Mouse (Mus musculus) layer of hippocampus, adult 18-20 months (tissue): ENCODE results near the gene Ppp1r3f. TPM values are rescaled to one million over a fixed set of nuclear protein-coding genes. Genes with fewer than 3 reads are reported as not detected.
A peak's percentile ranks its signal among the peaks of the same experiment; 100 is the strongest.

Experiments
- DNase-seq, 2 experiments: peaks; one replicate each; pipeline ENCODE4 v3.0.0; 2022; ENCODE audit warnings: low spot score in 2 of 2
- long read RNA-seq: library from polyadenylated mRNA; stranded (forward); transcript quantifications from one replicate; pipeline ENCODE4 v2.0.0, GENCODE M21; 2021
- total RNA-seq, 2 experiments: library from RNA; stranded (reverse); gene quantifications; 2 replicates each; pipeline ENCODE4 v1.2.3; 2021

Ppp1r3f gene
- total RNA-seq, result 10 to 100 TPM; 20.0 to 22.5 TPM
- long read RNA-seq, full-length matches to known transcripts, result 57 of 59 reads
- long read RNA-seq, partial matches to known transcripts, result 0 of 59 reads
- long read RNA-seq, other reads (novel, unspliced or antisense), result 2 of 59 reads

DNA sequence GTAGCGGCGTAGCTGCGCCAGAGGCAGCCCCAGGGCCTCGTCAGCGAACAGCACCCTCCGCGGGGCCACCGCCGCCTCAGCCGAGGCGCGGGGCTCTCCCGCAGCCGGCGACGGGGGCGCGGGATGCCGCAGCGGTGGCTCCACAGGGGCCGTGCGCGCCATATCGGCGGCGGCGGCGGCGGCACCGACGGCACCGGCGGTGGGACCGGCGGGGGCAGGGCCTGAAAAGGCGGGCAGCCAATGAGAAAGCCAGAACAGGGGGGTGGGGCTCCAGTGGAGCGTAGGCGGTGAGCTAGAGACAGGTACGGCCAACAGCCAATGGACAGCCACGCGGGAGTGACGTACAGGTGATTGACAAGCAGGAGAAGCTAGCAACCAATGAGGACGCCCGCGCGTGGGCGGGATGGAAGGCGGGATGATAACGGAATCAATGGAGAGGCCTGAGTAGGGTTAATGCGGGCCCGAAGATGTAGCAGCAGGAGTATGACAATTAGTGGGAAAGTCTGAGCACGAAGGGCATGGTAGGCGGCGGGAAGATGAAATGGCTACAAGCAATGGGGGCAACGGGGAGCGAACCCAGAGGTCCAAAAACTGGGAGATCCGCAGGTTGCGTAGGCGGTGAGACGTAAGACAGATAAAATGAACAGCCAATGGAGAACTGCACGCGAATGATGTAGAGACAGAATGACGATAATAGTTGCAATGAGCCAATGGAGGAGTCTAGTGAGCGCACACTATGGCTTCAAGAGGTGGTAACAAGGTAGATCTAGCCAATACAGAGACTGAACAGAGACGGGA, at the start of gene Ppp1r3f:
Gene Ppp1r3f (minus strand): TSS at position 197 of the 798 bp plus-strand sequence.
- DNase-seq, result peak; percentile 95 to 98

DNA sequence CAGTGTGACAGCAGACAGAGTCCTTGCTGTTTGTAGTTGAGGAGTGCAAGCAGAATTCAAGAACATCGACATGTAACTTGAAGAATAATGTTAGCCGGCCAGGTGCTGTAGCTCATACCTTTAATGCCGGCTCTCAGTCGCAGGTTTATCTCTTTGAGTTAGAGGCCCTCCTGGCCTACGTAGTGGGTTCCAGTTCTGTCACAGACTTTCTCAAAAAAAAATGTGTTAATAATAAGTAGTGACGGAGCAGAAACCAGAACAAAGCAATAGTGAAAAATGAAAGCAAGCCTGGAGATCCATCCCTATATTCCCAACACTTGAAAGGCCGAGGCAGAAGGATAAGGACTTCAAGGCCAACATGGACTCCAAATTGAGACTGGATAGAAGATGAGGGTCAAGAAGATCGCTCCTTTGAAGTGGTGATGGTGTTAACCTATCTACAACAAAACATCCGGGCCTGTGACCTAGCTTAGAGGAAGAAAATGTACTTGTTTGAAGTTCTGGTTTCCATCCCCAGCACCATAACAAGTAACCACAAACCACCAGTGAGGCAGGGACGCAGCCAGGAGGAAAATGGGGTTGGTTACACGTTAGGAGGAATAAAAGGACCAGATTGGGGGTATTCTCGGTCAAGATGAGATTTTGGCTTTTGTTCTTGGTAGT, 43.9 kb upstream of the Ppp1r3f start:
- no peak for DNase-seq

DNA sequence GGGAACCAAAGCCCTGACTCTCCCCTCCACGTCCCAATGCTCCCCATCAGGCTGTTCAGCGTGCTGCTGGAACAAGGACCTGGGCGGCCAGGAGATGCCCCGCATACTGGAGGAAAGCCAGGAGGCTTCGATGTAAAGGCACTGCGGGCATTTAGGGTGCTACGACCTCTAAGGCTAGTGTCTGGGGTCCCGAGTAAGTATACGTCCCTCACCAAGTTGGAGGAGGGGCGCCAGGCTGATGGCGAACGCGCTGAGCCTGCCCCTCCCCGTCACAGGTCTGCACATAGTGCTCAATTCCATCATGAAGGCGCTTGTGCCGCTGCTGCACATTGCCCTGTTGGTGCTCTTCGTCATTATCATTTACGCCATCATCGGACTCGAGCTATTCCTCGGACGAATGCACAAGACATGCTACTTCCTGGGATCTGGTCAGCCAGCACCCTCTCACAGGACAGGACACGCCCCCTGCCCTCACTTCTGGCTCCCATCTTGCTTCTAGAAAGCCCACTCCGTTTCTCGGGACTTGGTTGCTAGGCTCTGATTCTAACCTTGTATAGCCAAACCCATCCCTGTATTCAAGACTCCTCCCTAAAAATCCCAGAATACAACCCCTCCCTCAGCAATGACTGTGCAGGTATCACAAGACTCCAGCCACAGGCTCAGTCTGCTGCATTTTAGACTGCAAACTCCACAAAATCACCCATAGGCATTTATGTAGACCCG, 36.6 kb upstream of the Ppp1r3f start:
- peak in 1 of 2 experiments; percentile 23 for DNase-seq

DNA sequence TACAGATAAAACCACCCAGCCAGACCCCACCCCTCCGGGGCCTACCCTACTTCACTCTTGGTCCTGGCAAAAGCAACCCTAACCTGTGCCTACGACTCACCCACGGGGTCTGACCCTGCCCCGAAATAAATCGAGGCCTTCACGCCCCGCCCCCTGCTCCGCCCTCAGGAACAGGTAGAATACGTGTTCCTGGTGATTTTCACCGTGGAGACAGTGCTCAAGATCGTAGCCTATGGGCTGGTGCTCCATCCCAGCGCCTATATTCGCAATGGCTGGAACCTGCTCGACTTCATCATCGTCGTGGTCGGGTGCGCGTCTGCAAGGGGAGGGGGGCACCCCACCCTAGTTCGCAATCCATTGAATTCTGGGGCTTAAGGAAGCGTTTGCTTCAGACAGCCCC, 36.0 kb upstream of the Ppp1r3f start:
- no peak for DNase-seq

DNA sequence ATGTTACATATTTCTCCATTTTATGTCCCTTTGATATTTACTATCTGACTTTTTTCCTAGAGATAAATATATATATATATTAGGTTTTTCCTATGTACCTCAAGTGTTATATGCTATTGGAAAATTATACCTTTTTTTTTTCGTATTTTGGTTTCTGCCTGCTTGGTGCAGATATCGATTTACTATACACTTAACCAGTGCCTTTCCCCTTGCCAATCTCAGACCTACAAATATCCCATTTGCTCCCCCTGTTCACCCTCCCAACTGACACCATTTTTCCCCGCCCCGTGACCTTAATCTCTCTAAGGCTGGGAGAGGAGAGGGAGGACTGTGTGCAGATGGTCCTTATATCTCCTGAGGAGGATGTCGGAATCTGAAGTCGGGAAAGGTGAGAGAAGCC, 32.7 kb upstream of the Ppp1r3f start, which contains the start of gene Cacna1f:
Gene Cacna1f (plus strand): TSS at position 301 of the 400 bp plus-strand sequence.
- no peak for DNase-seq

DNA sequence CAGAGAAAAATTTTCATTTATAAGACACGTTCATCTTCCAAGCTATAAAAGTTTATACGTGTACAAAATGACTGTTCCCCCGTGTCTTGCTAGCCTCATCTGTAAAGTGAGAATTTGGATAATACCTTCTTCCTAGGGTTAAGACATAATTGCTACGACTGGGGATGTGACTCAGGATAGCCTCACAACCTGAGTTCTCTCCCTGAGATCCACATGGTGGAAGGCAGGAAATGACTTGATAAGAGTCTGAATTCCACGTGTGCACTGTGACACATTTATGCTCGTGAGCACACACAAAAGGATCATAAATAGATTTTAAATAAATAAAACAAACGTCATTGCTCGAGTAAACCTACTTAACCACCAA, 31.5 kb upstream of the Ppp1r3f start:
- no peak for DNase-seq

DNA sequence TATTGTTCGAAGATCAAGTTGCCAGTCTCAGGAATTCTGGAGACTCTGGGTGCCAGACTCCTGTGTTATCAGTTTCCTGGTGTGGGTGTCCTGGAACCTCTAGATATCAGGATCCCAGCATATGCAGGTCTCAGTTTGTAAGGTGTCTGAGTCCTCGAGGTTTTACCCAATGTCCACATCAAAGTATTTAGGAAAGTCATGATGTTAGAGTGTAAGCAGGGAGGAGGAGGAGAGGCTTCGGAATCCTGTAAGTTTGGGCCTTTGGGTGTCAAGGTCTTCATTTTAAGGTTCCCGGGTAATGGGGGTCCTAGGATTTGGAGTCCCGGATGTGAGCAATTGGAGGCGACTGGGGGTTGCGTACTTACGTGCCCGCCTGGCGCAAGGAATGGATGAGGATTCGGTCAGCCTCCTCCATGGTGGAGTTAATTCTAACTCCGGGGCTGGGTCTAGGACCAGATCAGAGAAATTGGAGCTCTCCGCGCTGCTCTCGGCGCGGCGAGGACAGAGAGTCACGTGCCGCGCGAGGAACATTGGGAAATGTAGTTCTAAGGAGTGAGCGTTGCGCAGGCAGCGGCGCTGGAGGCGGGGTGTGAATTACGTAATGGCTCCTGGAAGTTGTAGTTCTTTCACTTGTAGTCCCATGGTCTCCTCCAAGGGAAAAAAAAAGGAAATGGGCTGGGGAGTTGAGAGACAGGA, 30.9 kb upstream of the Ppp1r3f start, which contains the start of gene Ccdc22:
Gene Ccdc22 (minus strand): TSS at position 639 of the 696 bp plus-strand sequence.
- DNase-seq, result peak; percentile 80 to 90

DNA sequence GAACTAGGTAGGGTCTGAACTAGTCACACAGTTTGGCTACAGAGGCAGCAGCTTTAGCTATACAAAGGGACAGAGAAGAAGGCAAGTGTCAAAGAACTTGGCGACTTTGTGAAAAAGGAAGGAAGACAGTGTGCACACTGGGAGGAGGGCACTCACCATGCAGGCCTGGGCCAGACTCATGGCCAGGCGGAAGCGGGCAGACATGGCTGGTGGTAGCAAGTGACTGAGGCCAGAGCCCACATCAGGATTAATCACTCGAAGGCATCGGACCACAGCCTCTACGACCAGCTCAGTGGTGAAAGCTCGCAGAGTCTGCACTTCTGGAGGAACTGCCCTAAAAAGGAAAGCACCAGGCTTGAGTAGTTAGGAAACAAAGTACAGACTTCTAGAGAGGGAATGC, 29.9 kb upstream of the Ppp1r3f start:
- no peak for DNase-seq

DNA sequence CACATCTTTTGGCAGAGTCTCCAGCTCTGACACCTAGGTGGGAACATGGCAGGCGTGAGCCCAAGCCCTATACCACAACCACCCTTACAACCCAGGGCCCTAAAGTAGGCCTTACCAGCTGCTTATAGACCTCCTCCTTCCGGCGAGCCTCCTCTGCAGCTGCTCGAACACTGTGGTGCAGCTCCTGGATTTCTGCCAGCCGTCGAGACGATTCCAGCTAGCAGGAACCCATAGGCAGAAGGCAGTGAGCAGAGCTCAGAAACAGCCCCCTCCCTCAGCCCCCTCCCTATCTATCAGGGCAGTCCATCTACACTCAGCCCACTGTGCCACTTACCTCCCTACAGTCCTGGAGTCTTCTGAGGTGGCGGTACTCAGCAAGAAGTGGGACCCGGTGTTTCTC, 21.3 kb upstream of the Ppp1r3f start:
- no peak for DNase-seq

DNA sequence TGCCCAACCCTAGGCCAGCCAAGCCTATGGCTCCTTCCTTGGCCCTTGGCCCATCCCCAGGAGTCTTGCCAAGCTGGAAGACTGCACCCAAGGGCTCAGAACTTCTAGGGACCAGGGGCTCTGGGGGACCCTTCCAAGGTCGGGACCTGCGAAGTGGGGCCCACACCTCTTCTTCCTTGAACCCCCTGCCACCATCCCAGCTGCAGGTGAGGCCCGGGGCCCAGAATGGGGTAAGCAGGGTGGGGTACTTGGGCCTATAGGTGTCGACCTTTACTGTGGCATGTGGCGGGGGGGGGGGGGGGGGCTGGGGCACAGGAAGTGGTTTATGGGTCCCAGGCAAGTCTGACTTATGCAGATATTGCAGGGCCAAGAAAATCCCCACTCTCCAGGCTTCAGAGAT, 12.3 kb upstream of the Ppp1r3f start:
- DNase-seq, result no peak

DNA sequence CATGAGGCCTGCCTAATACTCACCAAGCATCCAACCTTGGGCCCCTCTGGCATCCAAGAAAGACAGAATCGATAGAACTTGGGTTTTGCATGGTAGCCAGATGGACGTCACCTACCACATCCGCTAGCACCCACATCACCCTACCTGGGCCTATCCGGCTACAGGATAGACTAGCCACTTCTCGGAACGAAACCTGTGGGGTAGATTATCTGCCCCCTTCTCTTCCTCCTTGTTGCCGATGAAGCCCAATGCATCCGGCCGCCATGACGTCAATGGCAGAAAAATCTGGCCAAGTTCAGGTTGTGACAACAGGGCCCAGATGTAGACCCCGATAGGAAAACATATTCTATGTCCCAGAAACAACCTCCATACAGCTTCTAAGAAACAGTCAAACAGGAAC, 9.8 kb upstream of the Ppp1r3f start:
- no peak for DNase-seq

DNA sequence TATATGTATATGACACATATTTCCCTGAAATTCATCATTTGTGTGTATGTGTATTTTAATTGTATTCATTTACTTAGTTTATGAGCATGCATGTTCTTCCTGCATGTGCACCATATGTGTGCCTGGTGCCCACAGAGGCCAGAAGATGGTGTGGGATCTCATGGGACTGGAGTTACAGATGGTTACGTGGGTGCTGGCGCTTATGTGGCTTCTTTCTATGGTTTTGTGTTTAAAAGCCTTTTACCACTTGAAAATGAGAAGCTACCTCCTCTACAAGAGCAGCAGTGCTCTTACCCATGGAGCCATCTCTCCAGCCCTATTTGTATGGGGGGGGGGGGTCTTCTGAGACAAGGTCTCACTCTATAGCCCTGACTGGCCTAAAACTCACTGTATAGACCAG, 7.1 kb upstream of the Ppp1r3f start:
- DNase-seq, result peak in 1 of 2 experiments; percentile 53

DNA sequence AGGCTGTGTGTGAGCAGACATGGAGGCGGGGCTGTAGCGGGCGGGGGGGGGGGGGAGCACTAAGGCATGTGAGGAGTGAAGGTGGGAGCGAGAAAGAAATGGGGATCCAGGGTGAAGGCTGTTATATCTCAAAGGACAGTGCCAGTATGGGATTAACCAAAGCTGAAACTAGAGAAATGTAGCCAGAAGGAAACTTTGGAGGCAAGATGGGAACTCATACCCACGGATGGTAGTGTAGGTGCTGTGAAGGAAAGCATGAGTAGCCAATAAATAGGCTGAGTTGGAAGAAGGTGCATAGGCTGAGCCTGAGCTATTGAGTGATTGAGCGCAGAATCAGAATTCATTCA, 775 bp upstream of the Ppp1r3f start:
- no peak for DNase-seq

DNA sequence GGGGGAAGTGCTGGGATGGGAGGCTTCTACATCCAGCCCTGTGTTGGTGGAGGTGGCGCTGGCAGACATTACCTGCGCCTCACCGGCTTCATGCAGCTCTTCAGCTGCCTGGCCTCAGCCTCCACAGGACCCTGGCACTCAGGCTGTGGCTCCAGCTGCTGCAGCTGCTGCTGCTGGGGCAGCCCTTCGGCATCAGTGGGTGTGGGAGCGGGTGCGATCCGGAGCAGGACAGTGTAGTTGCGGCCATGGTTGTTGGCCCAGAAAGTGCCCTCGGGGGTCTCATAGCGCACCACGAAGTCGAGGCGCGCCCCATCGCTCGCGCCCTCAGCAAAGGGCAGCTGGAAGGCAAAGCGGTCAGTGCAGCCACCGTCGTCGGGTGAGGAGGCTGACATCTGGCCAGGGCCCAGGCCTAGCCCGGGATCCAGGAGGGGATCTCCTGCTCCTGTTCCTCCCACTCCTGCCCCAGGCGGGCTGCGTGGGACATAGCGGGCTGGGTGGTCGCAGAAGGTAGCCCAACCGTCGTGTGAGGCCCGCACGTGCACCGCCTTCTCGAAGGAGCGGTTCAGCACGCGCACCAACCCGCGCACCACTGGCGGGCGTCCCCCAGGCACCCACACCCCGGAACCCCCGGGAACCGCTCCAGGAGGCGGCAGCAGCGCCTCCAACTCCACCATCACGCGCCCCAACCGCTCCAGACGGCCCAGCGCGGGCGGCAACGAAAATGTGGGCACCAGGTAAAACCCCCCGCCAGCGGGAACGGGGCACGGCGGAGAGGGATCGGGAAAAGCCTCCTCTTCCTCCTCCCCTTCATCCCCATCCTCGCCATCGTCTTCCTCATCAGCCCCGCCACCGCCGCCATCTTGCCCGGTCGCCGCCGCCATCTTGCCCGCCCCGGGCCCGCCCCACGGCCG, 652 bp downstream of the Ppp1r3f start, which contains the start of gene Foxp3:
Gene Foxp3 (plus strand): TSS at position 469 of the 911 bp plus-strand sequence.
- DNase-seq, result peak in 1 of 2 experiments; percentile 27

DNA sequence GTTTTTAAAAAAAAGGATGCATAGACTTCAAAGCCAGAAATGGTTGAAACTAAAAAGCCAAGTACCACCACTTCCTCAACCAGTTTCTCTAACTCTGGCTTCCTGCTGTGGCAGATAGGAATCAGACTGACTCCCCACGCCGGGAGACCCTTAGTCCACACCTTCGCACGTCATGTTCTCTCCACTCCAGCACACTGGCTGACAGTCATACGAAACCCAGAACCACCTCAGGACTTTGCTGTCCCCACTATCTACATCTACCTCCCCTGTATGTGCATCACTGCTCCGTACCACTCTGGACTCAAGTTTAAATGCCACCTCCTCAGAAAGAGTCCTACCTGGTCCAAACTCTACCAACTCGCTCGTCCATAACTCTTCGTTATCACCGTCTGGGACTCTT, 1.6 kb downstream of the Ppp1r3f start:
- DNase-seq, result no peak

DNA sequence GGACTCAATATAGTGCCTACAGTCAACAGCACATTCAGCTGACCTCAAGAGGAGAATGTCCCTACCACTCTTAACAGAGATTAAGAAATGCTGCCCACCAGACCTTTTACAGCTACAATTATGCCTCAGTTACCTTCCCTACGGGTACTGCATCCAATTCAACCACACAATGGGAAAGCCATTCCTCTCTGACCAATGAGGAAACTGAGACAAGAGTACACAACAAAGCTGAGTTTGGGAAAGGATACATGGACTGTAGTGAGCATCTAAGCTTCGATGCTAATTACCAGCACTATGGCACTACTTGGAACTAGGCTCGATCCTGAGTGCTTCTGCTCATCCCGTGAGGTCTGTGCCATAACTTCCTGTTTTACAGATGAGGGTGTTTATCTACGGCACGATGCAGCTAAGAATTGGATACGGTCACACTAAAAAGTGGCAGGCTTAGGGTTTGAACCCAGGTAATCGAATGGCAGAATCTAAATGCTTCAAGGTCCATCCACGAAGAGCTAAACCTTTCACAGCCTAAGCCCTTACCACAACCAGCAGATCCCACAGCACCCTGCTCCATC, 2.4 kb downstream of the Ppp1r3f start:
- DNase-seq, result no peak

DNA sequence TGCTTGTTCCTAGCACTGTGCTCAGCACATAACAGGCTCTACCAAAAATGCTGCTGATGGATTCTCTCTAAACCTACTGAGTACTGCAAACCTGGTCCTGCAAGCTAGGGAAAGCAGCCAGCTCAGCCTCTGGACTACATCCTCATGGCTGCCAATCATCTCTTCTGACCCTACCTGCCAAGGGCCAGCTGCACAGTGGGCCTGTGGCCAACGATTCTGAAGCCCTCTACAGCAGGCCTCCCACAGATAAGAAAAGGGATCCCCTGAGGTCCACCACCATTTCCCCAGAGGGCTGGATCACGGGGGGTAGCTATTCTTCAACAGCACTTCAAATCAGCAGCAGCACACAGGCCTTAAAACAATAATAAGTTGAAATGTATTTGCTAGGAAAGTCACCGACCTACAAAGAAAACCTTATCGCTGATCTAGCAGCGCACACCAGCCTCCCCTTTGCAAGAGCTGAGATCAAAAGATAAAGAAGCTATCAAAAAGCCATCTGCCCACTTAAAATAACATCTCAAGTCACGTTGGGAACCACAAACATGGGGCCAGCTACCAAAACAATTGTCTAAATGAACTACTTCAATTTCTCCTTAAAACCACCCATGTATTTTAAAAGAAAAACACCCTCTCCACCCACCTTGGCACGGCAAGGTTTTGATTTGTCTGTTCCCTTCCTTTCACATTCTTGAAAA, 3.5 kb downstream of the Ppp1r3f start:
- DNase-seq, result no peak

DNA sequence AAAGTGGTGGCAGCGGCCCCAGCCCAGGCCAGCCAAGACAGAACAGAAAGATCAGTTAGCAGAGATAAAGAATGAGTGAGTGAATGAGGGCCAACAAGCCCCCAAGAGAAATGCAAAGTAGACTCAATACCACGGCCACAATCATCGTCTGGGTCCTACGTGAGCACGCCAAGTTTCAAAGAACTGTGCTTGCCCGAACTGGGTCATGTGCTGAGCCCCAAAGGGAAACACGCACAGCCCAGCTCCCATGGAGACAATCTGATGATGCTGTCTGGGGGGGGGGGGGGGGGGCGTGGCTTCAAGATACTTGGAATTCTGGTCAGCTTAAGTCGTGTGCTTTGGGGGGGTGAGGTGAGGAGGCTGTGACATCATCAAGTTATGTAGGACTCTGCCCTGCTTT, 6.6 kb downstream of the Ppp1r3f start:
- DNase-seq, result no peak

DNA sequence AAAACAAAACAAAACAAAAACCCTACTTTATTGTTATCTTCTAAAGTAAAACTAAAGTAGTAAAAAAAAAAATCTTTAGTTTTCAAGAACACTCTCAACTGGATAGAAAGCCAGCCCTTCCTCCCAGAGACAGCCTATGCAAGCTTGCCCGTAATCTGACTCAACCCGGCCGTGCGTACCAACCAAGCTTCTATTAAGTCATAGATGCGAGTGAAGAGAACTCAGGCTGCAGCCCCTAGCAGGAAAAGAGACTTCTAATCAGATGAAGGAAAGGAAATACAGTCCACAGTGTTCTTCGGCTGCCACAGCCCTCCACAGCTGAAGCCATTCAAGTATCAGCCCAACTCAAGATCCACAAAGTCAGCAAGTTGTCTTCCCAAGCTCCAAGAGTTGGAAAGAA, 7.7 kb downstream of the Ppp1r3f start:
- DNase-seq, result no peak
